Mouse (Mus musculus): Measurements from ENCODE around the gene Map4k4.

DNA sequence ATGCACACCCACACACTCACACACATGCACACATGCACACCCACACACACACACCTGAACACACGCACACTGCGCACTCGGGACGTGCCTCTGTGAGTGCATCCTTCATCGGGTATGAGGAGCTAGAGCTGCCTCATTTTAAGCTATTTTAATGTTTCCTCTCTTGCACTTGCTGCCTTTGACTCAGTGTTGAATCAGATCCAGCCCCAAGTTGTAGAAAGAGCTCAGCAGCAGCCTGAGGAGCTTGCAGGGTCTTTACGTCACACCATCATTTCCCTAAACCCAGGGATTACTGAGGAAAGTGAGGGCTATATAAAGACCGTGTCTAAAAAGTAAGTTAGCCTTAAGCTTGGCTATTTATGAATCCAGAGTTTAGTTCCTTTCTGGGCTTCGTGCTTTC is 62.1 kb downstream of the Map4k4 start:
- TF ChIP-seq GATA1 (IDR thresholded peaks at IDR 0.05; ENCODE audit: borderline replicate concordance, low read length) = no peak
- no peak for TF ChIP-seq FLI1 (IDR thresholded peaks at IDR 0.05; ENCODE audit: low read length)

All from megakaryocyte, embryonic 14.5 days (primary cell).